Mouse (Mus musculus) myocyte (in vitro differentiated cells): ENCODE measurements around the gene Elovl3.

Experiments used
- E2F4 ChIP-seq: IDR thresholded peaks from one replicate; pipeline ENCODE4 v1.6.1; 2011; ENCODE audit warnings: mild to moderate bottlenecking, control low read depth, moderate library complexity; ENCODE audit not compliant: insufficient read depth
- MAX ChIP-seq: IDR thresholded peaks from one replicate; pipeline ENCODE4 v1.6.1; 2011; ENCODE audit warnings: low read depth, mild to moderate bottlenecking, control low read depth
- MYOD1 ChIP-seq, 3 experiments: IDR thresholded peaks; one replicate each; pipeline ENCODE4 v1.6.1; 2011; ENCODE audit warnings: control low read depth in 2 of 3, low read depth in 2 of 3, mild to moderate bottlenecking in 2 of 3, moderate library complexity in 1 of 3; ENCODE audit not compliant: insufficient read length in 2 of 3, control insufficient read depth in 1 of 3
- MYOG ChIP-seq, 3 experiments: IDR thresholded peaks; one replicate each; pipeline ENCODE4 v1.6.1; 2011; ENCODE audit warnings: control low read depth in 2 of 3, low read depth in 2 of 3, mild to moderate bottlenecking in 2 of 3; ENCODE audit not compliant: insufficient read length in 2 of 3, control insufficient read depth in 1 of 3, insufficient read depth in 1 of 3
- POLR2A ChIP-seq: IDR thresholded peaks from one replicate; pipeline ENCODE4 v1.6.1; 2011; ENCODE audit warnings: low read depth, mild to moderate bottlenecking, control low read depth, moderate library complexity; ENCODE audit not compliant: insufficient read length
- POLR2AphosphoS2 ChIP-seq: IDR thresholded peaks from one replicate; pipeline ENCODE4 v1.6.1; 2011; ENCODE audit warnings: low read depth, control low read depth; ENCODE audit not compliant: insufficient read length
- SRF ChIP-seq: IDR thresholded peaks from one replicate; pipeline ENCODE4 v1.6.1; 2011; ENCODE audit warnings: low read depth; ENCODE audit not compliant: control insufficient read depth, insufficient read length
- USF1 ChIP-seq: IDR thresholded peaks from one replicate; pipeline ENCODE4 v1.6.1; 2011; ENCODE audit warnings: low read depth, mild to moderate bottlenecking, control low read depth, moderate library complexity

GRCm38 (mm10) chr19:46103437-46104186 is 28.1 kb upstream of the Elovl3 start:
- no peak for TF ChIP-seq POLR2A
- TF ChIP-seq MAX, result no peak
- TF ChIP-seq POLR2AphosphoS2, result no peak
- TF ChIP-seq SRF, result no peak
- TF ChIP-seq USF1, result no peak
- TF ChIP-seq MYOD1 (IDR thresholded peaks at IDR 0.05; ENCODE audit: control insufficient read depth in 1 of 3, insufficient read length in 2 of 3, low read depth in 2 of 3), result no peak
- TF ChIP-seq E2F4, result no peak
- TF ChIP-seq MYOG (IDR thresholded peaks at IDR 0.05; ENCODE audit: control insufficient read depth in 1 of 3, insufficient read depth in 1 of 3, insufficient read length in 2 of 3, low read depth in 2 of 3), result no peak
